In the genomic region with DNA sequence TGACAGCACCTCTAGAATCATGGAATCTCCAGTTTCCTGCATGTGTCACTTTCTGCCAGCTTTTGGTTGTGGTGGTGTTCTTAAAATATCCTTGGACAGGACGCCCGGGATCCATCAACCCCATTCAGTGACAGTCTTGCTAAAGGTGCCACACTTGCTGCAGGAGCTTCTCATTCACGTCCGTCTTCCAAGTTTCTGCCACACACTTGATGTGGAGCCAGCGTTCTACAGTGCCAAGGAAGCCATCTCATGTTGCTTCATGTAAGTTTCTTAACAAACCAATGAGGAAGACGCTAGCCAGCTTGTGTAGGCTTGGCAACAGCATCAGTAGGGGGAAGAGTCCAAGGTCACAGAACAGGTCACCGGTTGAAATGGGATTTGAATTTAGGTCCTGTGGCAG, we compare ENCODE assay signal across 28 mouse cellular contexts. TPM values are rescaled to one million over a fixed set of nuclear protein-coding genes. Genes with fewer than 3 reads are reported as not detected.
DNase-seq lines count a peak whose midpoint lies in the region; ATAC-seq lines count a peak whose summit lies in the region.
"Had no signal": no experiment of that assay in that cellular context is flagged by ENCODE, and none has a peak within 500 bp of the region (broad histone marks: within the 10 kb centered on the region; RNA-seq: fewer than 3 reads in every experiment).

No protein-coding gene starts in this region.

- no peaks in the 10 kb centered on the region for H3K9me3 ChIP-seq in midbrain, embryonic 14.5 days (ENCODE audit: control insufficient read depth, low read length)
- H3K9me3 ChIP-seq: embryonic facial prominence, embryonic 10.5 days; embryonic facial prominence, embryonic 15.5 days; forebrain, embryonic 15.5 days; heart, embryonic 10.5 days; liver, embryonic 12.5 days; midbrain, embryonic 12.5 days; neural tube, embryonic 13.5 days had no signal

- no peak overlapping the region for H3K4me2 ChIP-seq in midbrain, embryonic 14.5 days (ENCODE audit: low read length)
- H3K4me2 ChIP-seq: embryonic facial prominence, embryonic 15.5 days; forebrain, embryonic 15.5 days; hindbrain, embryonic 14.5 days; liver, embryonic 12.5 days; midbrain, embryonic 12.5 days; neural tube, embryonic 13.5 days had no signal

- DNase-seq in gastrocnemius, adult 18-20 months (ENCODE audit: low spot score) = peak; percentile 45
- no peak for DNase-seq in gastrocnemius, postnatal 4 days (ENCODE audit: low spot score in 2 of 2)
- DNase-seq in adipocyte (ENCODE audit: low spot score) = peak; percentile 63
- DNase-seq in fat pad, adult 2 months (ENCODE audit: extremely low read depth, low read depth, low spot score) = peak; percentile 14
- DNase-seq in gastrocnemius, postnatal 25 days = peak; percentile 53
- DNase-seq in midbrain, embryonic 14.5 days = no peak
- DNase-seq in embryo, embryonic 9.5 days (ENCODE audit: extremely low spot score) = no peak
- DNase-seq: cerebellum, adult 11 months; cerebellum, adult 9-11 months; heart, postnatal 36 days; kidney, postnatal 14 days; liver, postnatal 0 days; lung, postnatal 4 days; right cerebral cortex, postnatal 4 days; thymus, adult 2 months; thymus, postnatal 36 days had no signal

- no peak for ATAC-seq in midbrain, embryonic 14.5 days (ENCODE audit: low FRiP score, low TSS enrichment)
- ATAC-seq: forebrain, embryonic 15.5 days; intestine, postnatal 0 days; liver, embryonic 12.5 days; liver, postnatal 0 days had no signal

- H3K4me3 ChIP-seq in midbrain, embryonic 14.5 days (replicated peaks; ENCODE audit: low read depth, low read length) = no peak overlapping the region
- H3K4me3 ChIP-seq: embryonic facial prominence, embryonic 10.5 days; embryonic facial prominence, embryonic 15.5 days; forebrain, embryonic 15.5 days; heart, embryonic 10.5 days; layer of hippocampus, adult 2 months; liver, embryonic 12.5 days; megakaryocyte, embryonic 14.5 days; midbrain, embryonic 12.5 days; neural tube, embryonic 13.5 days had no signal

- WGBS in midbrain, embryonic 14.5 days = 91% methylated on average over 7 of the region's 7 CpGs

- H3K9ac ChIP-seq in midbrain, embryonic 14.5 days (replicated peaks; ENCODE audit: low read length) = no peak overlapping the region
- H3K9ac ChIP-seq: embryonic facial prominence, embryonic 15.5 days; forebrain, embryonic 15.5 days; hindbrain, embryonic 14.5 days; liver, embryonic 12.5 days; liver, postnatal 0 days; midbrain, embryonic 12.5 days; neural tube, embryonic 13.5 days had no signal

- no peaks in the 10 kb centered on the region for H3K27me3 ChIP-seq in midbrain, embryonic 14.5 days (ENCODE audit: control insufficient read depth, insufficient read depth, low read length)
- H3K27me3 ChIP-seq: CH12.LX; embryonic facial prominence, embryonic 15.5 days; forebrain, embryonic 15.5 days; neural tube, embryonic 13.5 days had no signal

- no peaks in the 10 kb centered on the region for H3K36me3 ChIP-seq in midbrain, embryonic 14.5 days (ENCODE audit: control insufficient read depth, insufficient read depth, low read length)
- H3K36me3 ChIP-seq: embryonic facial prominence, embryonic 10.5 days; embryonic facial prominence, embryonic 15.5 days; forebrain, embryonic 15.5 days; heart, embryonic 10.5 days; liver, embryonic 12.5 days; midbrain, embryonic 12.5 days; neural tube, embryonic 13.5 days had no signal

- H3K4me1 ChIP-seq in midbrain, embryonic 14.5 days (ENCODE audit: control insufficient read depth, insufficient read depth, low read length) = peaks cover 6% of the 10 kb centered on the region; the same call in 1 of the 2 replicates
- H3K4me1 ChIP-seq: liver, embryonic 12.5 days had no signal

- H3K27ac ChIP-seq in midbrain, embryonic 14.5 days (replicated peaks; ENCODE audit: low read depth, low read length) = no peak overlapping the region
- H3K27ac ChIP-seq: embryonic facial prominence, embryonic 10.5 days; embryonic facial prominence, embryonic 15.5 days; forebrain, embryonic 15.5 days; heart, embryonic 10.5 days; hindbrain, embryonic 14.5 days; layer of hippocampus, adult 2 months; liver, embryonic 12.5 days; midbrain, embryonic 12.5 days; neural tube, embryonic 13.5 days had no signal

RNA-seq across cellular contexts. Expression of a gene that starts 5.1 kb away (rescaled TPM):
- 1 to 10 TPM; 1.0 to 1.2 TPM for total RNA-seq in gastrocnemius, adult 18-20 months (2021)
- 10 to 100 TPM; 14.3 to 17.3 TPM for total RNA-seq in gastrocnemius, postnatal 4 days (2021)
- total RNA-seq in gastrocnemius, postnatal 25 days (2021) = 1 to 10 TPM in 1 of 2 experiments, under 1 TPM in 1; 0.99 to 1.2 TPM
- 25.0 and 39.5 TPM in 2 replicates for polyA plus RNA-seq in midbrain, embryonic 14.5 days (2014; fragmentation: Nextera tagmentation; extraction: Ambion mirVana)
- total RNA-seq: CH12.LX had no signal

Comparison
In these comparisons a context has a peak if more than half of its experiments do, and no peak if none do; other contexts are left out.
1. DNase-seq: peak in gastrocnemius, adult 18-20 months (single experiment), adipocyte (single experiment), fat pad, adult 2 months (single experiment) and gastrocnemius, postnatal 25 days (single experiment); none in gastrocnemius, postnatal 4 days (0 of 2), midbrain, embryonic 14.5 days (single experiment) and embryo, embryonic 9.5 days (single experiment).
2. RNA of a gene that starts 5.1 kb away (total RNA-seq): 14.3 to 17.3 TPM in gastrocnemius, postnatal 4 days; 1.0 to 1.2 TPM in gastrocnemius, adult 18-20 months and 0.99 to 1.2 TPM in gastrocnemius, postnatal 25 days; every median in the first group is over 4 times any median in the second.